Mouse (Mus musculus) midbrain, embryonic 11.5 days (tissue): ENCODE data around the gene Hamp2. TPM values are rescaled to one million over a fixed set of nuclear protein-coding genes. Genes with fewer than 3 reads are reported as not detected.
"Not testable (repeated sequence)": the region's sequence is repeated elsewhere in the genome, so short reads cannot be mapped to it uniquely, and the experiment has no call there.

Source experiments
- ATAC-seq: fragments of 200-750 bp; cut with Nextera tagmentation; 2 replicates; pipeline ENCODE4 v1.8.0; 2017; ENCODE audit warnings: moderate TSS enrichment, moderate library complexity; ENCODE audit not compliant: low FRiP score
- DNase-seq: peaks from one replicate; pipeline ENCODE4 v3.0.0; 2015; ENCODE audit warnings: low spot score; ENCODE audit errors: missing footprints
- H3K27ac ChIP-seq: fragments of 300-500 bp; sonication (generic); 2 replicates; pipeline ENCODE4 v1.5.1; 2014; ENCODE audit warnings: low read depth, low read length
- H3K27me3 ChIP-seq: fragments of 300-500 bp; sonication (generic); 2 replicates; pipeline ENCODE4 v1.6.1; 2014; ENCODE audit warnings: mild to moderate bottlenecking, low read length, moderate library complexity, mixed read lengths; ENCODE audit not compliant: control insufficient read depth, insufficient read depth
- H3K36me3 ChIP-seq: fragments of 300-500 bp; sonication (generic); 2 replicates; pipeline ENCODE4 v1.6.1; 2014; ENCODE audit warnings: mild to moderate bottlenecking, low read length, moderate library complexity, mixed read lengths; ENCODE audit not compliant: control insufficient read depth, insufficient read depth
- H3K4me1 ChIP-seq: fragments of 300-500 bp; sonication (generic); 2 replicates; pipeline ENCODE4 v1.6.1; 2014; ENCODE audit warnings: low read length; ENCODE audit not compliant: control insufficient read depth, insufficient read depth
- H3K4me2 ChIP-seq: fragments of 300-500 bp; sonication (generic); 2 replicates; pipeline ENCODE4 v1.6.1; 2014; ENCODE audit warnings: mild to moderate bottlenecking, moderate library complexity
- H3K4me3 ChIP-seq: fragments of 300-500 bp; sonication (generic); 2 replicates; pipeline ENCODE4 v1.5.1; 2014; ENCODE audit warnings: low read depth, low read length
- H3K9ac ChIP-seq: fragments of 300-500 bp; sonication (generic); 2 replicates; pipeline ENCODE4 v1.6.1; 2014; ENCODE audit warnings: low read length
- H3K9me3 ChIP-seq: fragments of 300-500 bp; sonication (generic); 2 replicates; pipeline ENCODE4 v1.6.1; 2016; ENCODE audit warnings: low read length; ENCODE audit not compliant: control insufficient read depth
- WGBS: fragments of 180-500 bp; shearing (Covaris S2); extraction: QIAGEN DNeasy Blood & Tissue Kit; methylation state at CpG from one replicate; pipeline ENCODE4 v1.1.7; 2014; 5-methylcytosine and 5-hydroxymethylcytosine counted together
- polyA plus RNA-seq: library from polyadenylated mRNA; unstranded; fragments of >200 nt; fragmentation: Nextera tagmentation; extraction: Ambion mirVana; gene quantifications from 2 replicates; pipeline ENCODE4 v1.2.1, GENCODE M21; 2014

Hamp2 gene
- polyA plus RNA-seq, 1 experiment from 2014 or later: not detected

DNA sequence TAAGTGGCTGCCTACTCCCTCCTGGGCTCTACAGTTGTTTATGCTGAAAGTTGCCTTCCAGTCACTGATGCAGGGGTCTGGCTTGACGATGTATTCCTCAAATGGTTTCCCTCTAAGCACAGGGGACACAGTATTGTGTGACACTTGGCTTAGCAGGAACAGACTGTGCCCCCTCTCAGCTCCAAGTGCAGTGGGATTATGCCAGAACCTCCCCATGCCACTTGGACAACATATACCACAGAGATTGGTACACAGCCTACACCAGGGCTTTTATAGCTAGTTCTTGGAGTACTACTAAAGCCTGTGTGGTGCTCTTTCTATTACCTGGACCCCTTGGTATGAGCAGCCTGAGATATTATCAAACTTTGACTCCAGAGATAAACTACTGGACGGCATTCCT lies 20.2 kb upstream of the Hamp2 start:
- not testable (repeated sequence) for H3K9me3 ChIP-seq, H3K4me2 ChIP-seq, H3K9ac ChIP-seq, H3K27ac ChIP-seq, ATAC-seq, H3K27me3 ChIP-seq, H3K36me3 ChIP-seq, DNase-seq, H3K4me1 ChIP-seq, H3K4me3 ChIP-seq
- WGBS: 90% methylated on average over 2 of the region's 2 CpGs

DNA sequence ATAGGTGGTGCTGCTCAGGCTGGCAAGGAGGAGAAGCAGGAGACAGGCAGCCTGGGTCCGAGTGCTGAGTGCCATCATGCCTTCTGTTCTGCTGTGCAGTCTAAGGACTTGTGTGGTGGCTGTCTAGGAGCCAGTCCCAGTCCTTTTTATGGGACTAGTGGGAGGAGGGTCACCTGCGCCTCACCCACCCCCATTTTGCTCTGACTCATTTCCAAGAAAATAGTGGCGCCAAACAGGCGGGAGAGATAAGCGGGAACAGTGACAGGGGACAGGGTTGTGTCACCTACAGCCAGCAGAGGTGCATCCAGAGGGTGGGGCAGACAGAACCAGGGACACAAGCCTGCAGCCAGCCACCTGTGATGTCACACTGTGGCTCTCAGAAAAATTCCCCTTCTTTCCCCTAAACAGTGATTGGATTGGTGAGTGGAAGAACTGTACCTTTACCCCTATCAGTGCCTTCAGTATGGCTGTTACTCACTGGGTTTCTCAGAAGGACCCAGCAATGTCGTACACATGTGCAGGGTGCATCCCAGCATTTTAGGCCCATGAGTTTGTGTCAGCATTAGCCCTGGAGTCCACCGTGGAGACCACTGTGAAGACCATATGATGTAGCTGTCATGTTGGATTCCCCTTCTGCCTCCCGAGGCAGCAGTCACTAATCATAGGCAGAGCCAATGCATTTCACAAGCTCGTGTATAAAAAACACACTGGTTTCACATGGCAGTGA lies 19.6 kb upstream of the Hamp2 start, which contains the start of gene Hamp:
TSS of gene Hamp (minus strand) at position 124 of the 727 bp plus-strand sequence.
- ATAC-seq (no peak), DNase-seq (peak; percentile 60)
- Histone ChIP-seq H3K36me3 (peaks cover 3% of the 10 kb centered on the region), H3K4me3 (no peak within 1 kb of the TSS), H3K9me3 (no peaks in the 10 kb centered on the region), H3K4me1 (no peaks in the 10 kb centered on the region), H3K27me3 (no peaks in the 10 kb centered on the region), H3K9ac (no peak within 1 kb of the TSS), H3K27ac (no peak within 1 kb of the TSS), H3K4me2 (no peak within 1 kb of the TSS)
- WGBS: 72% methylated on average over 9 of the region's 9 CpGs

DNA sequence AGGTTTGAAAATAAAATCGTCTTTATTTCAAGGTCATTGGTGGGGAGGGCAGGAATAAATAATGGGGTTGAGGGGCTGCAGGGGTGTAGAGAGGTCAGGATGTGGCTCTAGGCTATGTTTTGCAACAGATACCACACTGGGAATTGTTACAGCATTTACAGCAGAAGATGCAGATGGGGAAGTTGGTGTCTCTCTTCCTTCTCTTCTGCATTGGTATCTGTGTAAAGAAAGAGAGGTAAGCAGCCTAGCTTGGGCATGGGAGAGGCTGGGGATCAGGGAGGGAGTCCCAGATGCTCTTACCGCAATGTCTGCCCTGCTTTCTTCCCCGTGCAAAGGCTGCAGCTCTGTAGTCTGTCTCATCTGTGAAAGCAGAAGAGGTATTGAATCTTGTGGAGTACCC lies 17.9 kb upstream of the Hamp2 start:
- DNase-seq, H3K4me1 ChIP-seq, ATAC-seq, H3K4me3 ChIP-seq, H3K9ac ChIP-seq, H3K9me3 ChIP-seq, H3K36me3 ChIP-seq, H3K27me3 ChIP-seq, H3K27ac ChIP-seq, H3K4me2 ChIP-seq: not testable (repeated sequence)
- 54% methylated on average over 3 of the region's 3 CpGs for WGBS

DNA sequence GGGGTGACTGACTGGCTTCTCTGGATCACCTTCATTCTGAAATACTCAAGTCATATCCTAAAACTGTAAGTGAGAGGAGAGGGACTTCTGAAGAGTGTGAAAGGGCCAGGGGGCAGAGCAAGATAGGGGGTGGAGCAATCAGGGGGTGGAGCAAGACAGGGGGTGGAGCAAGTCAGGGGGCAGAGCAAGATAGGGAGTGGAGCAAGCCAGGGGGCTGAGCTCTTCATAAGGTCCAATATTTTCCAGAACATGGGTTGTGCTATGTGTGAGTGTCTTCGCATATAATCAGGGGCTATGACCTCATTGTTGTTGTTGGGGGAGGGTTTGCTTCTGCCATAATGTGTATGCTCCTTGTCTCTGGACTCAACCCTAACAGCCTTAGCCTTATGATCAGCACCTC lies 15.6 kb upstream of the Hamp2 start:
- 76% methylated on average over 1 of the region's 1 CpGs for WGBS
- ATAC-seq, H3K36me3 ChIP-seq, H3K9me3 ChIP-seq, DNase-seq, H3K27ac ChIP-seq, H3K27me3 ChIP-seq, H3K4me2 ChIP-seq, H3K4me3 ChIP-seq, H3K9ac ChIP-seq, H3K4me1 ChIP-seq: not testable (repeated sequence)

DNA sequence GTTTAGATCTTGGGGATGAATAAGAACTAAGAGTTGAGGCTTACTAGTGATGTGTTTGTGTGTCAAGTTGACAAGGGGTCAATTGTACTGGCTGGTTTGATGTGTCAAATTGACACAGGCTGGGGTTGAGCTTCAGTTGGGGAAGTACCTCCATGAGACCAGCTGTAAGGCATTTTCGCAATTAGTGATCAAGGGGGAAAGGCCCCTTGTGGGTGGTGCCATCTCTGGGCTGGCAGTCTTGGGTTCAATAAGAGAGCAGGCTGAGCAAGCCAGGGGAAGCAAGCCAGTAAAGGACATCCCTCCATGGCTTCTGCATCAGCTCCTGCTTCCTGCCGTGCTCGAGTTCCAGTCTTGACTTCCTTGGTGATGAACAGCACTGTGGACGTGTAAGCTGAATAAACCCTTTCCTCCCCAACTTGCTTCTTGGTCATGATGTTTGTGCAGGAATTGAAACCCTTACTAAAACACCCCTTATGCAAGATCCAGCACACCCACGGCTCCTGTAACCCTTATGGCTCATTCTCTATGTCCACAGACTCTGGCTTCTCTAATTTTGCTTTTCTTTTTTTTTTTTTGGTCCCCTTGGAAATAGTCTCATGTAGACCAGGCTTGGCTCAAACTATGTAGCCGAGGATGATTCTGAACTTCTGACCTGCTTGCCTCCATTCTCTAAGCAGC lies 11.1 kb upstream of the Hamp2 start:
- H3K27me3 ChIP-seq, DNase-seq, H3K36me3 ChIP-seq, H3K4me2 ChIP-seq, H3K27ac ChIP-seq, H3K4me1 ChIP-seq, H3K4me3 ChIP-seq, H3K9ac ChIP-seq, H3K9me3 ChIP-seq, ATAC-seq: not testable (repeated sequence)
- 85% methylated on average over 6 of the region's 6 CpGs for WGBS

DNA sequence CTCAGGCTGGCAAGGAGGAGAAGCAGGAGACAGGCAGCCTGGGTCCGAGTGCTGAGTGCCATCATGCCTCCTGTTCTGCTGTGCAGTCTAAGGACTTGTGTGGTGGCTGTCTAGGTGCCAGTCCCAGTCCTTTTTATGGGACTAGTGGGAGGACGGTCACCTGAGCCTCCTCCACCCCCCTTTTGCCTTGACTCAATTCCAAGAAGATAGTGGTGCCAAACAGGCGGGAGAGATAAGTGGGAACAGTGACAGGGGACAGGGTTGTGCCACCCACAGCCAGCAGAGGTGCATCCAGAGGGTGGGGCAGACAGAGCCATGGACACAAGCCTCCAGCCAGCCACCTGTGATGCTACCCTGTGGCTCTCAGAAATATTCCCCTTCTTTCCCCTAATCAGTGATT lies 410 bp downstream of the Hamp2 start:
- Histone ChIP-seq H3K4me3 (no peak overlapping the region), H3K4me2 (no peak overlapping the region), H3K27ac (no peak overlapping the region), H3K36me3 (no peaks in the 10 kb centered on the region), H3K9ac (no peak overlapping the region), H3K4me1 (no peaks in the 10 kb centered on the region), H3K9me3 (no peaks in the 10 kb centered on the region), H3K27me3 (no peaks in the 10 kb centered on the region)
- no peak for DNase-seq
- 79% methylated on average over 3 of the region's 3 CpGs for WGBS
- no peak for ATAC-seq

DNA sequence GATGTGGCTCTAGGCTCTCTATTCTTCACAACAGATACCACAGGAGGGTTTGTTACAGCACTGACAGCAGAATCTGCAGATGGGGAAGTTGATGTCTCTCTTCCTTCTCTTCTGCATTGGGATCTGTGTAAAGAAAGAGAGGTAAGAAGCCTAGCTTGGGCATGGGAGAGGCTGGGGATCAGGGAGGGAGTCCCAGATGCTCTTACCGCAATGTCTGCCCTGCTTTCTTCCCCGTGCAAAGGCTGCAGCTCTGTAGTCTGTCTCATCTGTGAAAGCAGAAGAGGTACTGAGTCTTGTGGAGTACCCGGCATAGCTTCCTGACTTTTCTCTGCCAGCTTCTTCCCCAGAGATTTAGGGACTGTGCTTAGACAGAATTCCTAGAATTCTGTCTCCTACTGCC lies 2.0 kb downstream of the Hamp2 start:
- H3K9me3 ChIP-seq, H3K4me3 ChIP-seq, H3K27me3 ChIP-seq, DNase-seq, H3K4me1 ChIP-seq, H3K4me2 ChIP-seq, H3K27ac ChIP-seq, H3K9ac ChIP-seq, ATAC-seq, H3K36me3 ChIP-seq: not testable (repeated sequence)
- WGBS: 54% methylated on average over 2 of the region's 3 CpGs

DNA sequence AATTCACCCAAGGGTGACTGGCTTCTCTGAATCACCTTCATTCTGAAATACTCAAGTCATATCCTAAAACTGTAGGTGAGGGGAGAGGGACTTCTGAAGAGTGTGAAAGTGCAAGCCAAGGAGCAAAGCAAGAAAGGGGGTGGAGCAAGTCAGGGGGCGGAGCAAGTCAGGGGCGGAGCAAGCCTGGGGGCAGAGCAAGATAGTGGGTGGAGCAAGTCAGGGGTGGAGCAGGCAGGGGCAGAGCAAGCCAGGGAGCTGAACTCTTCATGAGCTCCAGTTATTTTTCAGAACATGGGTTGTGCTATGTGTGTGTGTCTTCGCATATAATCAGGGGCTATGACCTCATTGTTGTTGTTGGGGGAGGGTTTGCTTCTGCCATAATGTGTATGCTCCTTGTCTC lies 4.3 kb downstream of the Hamp2 start:
- Histone ChIP-seq H3K27ac (no peak overlapping the region), H3K9ac (no peak overlapping the region), H3K27me3 (no peaks in the 10 kb centered on the region), H3K4me2 (no peak overlapping the region), H3K4me3 (no peak overlapping the region), H3K36me3 (no peaks in the 10 kb centered on the region), H3K4me1 (0 out of 2 replicates have a peak, but pooled peaks cover 2% of the 10 kb centered on the region), H3K9me3 (no peaks in the 10 kb centered on the region)
- DNase-seq (no peak), ATAC-seq (no peak)
- 71% methylated on average over 3 of the region's 3 CpGs for WGBS

DNA sequence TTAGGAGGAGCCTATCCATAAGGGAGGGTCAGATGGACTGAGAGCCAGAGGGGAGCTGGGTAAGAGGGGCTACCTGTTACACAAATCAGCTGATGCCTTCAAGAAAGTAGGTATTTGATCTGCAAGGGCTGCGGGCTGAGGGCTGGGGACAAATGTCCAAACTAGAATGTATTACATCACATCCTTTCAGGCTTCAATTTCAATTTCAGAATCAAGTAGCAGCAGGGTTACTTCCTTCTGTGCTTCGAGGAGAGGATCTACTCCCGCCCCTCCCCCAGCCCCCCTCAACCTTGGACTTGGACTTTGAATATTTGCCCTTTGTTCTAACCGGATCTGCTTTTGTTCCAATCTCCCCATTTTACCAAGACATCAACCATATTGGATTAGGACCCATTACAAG lies 7.3 kb downstream of the Hamp2 start:
- Histone ChIP-seq H3K4me1 (0 out of 2 replicates have a peak, but pooled peaks cover 2% of the 10 kb centered on the region), H3K9me3 (no peaks in the 10 kb centered on the region), H3K9ac (no peak overlapping the region), H3K27me3 (no peaks in the 10 kb centered on the region), H3K27ac (no peak overlapping the region), H3K4me2 (no peak overlapping the region), H3K4me3 (no peak overlapping the region), H3K36me3 (no peaks in the 10 kb centered on the region)
- DNase-seq (no peak), ATAC-seq (no peak)
- 57% methylated on average over 4 of the region's 4 CpGs for WGBS
